Mouse (Mus musculus) adipose tissue, adult 10 weeks (tissue): ENCODE data around the gene Blmh. TPM values are rescaled to one million over a fixed set of nuclear protein-coding genes. Genes with fewer than 3 reads are reported as not detected.

Experiments
- polyA plus RNA-seq: library from polyadenylated mRNA; stranded (reverse); fragments of 350-450 nt; fragmentation: Illumina TruSeq; extraction: RNeasy Lipid Tissue Mini Kit (QIAGEN cat#74804); gene quantifications from one replicate; pipeline ENCODE4 v1.2.3, GENCODE M21; 2014; ENCODE audit warnings: low read depth, low replicate concordance

The Blmh gene
- polyA plus RNA-seq, result 24.9 TPM

DNA sequence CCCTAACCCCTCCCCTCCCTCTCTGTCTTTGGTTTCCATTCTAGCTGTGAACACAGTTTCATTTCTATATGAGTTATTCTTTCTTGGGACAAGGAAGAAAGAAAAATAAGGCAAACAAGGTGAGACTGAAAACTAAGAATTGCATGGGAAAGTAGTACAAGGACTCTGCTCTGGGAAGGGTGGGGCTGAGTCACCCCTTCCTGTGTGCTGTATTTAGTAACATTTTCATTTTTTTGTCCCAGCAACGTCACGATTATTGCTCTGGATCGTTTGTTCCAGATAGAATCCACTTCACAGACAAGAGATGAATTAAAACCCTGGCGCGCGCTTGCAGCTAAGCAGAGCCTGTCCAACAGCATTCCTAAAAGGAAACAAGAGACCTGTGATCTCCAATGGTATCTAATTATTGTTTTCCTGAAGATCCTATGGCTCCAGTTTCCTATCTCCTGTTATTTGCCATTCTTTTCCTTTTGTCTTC lies at the start of gene Blmh:
Gene Blmh, plus strand, starts transcription at position 51 of the 478 bp plus-strand sequence.

GRCm38 (mm10) chr11:76901579-76902361 lies 22.8 kb upstream of the Blmh start, which contains the start of gene Tmigd1:
Gene Tmigd1 (plus strand): TSS chr11:76902159.

GRCm38 (mm10) chr11:76997916-76998704 lies 73.5 kb downstream of the Blmh start, which contains the start of gene Slc6a4:
Gene Slc6a4 (plus strand): TSS chr11:76998603.

Other genes starting within 250 kb of the Blmh start
- gene Trarg1, start 245.0 kb upstream of the Blmh start, polyA plus RNA-seq, result 57.6 TPM
- 23.1 TPM for gene Gosr1, start 161.2 kb upstream of the Blmh start, polyA plus RNA-seq
- 38.2 TPM for gene Cpd, start 77.8 kb upstream of the Blmh start, polyA plus RNA-seq
- gene Tmigd1, start 22.6 kb upstream of the Blmh start, polyA plus RNA-seq, result 1.6 TPM
- 0.67 TPM for gene Slc6a4, start 73.8 kb downstream of the Blmh start, polyA plus RNA-seq
- 13.5 TPM for gene Nsrp1, start 153.6 kb downstream of the Blmh start, polyA plus RNA-seq